Mouse (Mus musculus): ENCODE data around the gene Ankdd1a.

- no peak for TF ChIP-seq CTCF (IDR thresholded peaks at IDR 0.05; ENCODE audit: low read depth)
- TF ChIP-seq EP300 (IDR thresholded peaks at IDR 0.05; ENCODE audit: low read depth): no peak
Observed at GRCm38 (mm10) chr9:65555621-65556020, 35.6 kb upstream of the Ankdd1a start.

Measured in heart, postnatal 0 days (tissue).